Mouse (Mus musculus) gastrocnemius, postnatal 4 days (tissue): Measurements from ENCODE around the gene Per1. TPM values are rescaled to one million over a fixed set of nuclear protein-coding genes. Genes with fewer than 3 reads are reported as not detected.

Experiments
- DNase-seq, 2 experiments: peaks; one replicate each; pipeline ENCODE4 v3.0.0; 2021 to 2022; ENCODE audit warnings: low spot score in 2 of 2, mixed read lengths in 2 of 2
- total RNA-seq, 2 experiments: library from RNA; stranded (reverse); gene quantifications; 2 replicates each; pipeline ENCODE4 v1.2.3; 2021

Gene Per1
- total RNA-seq, 2 experiments from 2014 or later = 32.1 to 49.3 TPM

- DNase-seq = no peak
Measured at GRCm38 (mm10) chr11:69098039-69098761, 3.2 kb downstream of the Per1 start.

GRCm38 (mm10) chr11:69098762-69099091 lies 3.7 kb downstream of the Per1 start:
- DNase-seq = peak; percentile 86 to 93

GRCm38 (mm10) chr11:69099177-69099914 lies 4.3 kb downstream of the Per1 start:
- DNase-seq = peak; percentile 66 to 89

GRCm38 (mm10) chr11:69099915-69100345 lies 4.9 kb downstream of the Per1 start:
- DNase-seq = peak; percentile 84 to 91

GRCm38 (mm10) chr11:69100639-69101360 lies 5.8 kb downstream of the Per1 start:
- DNase-seq = no peak

GRCm38 (mm10) chr11:69101604-69102402 lies 6.8 kb downstream of the Per1 start:
- no peak for DNase-seq

- no peak for DNase-seq
Measured at GRCm38 (mm10) chr11:69102403-69102725, 7.3 kb downstream of the Per1 start.

GRCm38 (mm10) chr11:69103121-69103520 lies 8.1 kb downstream of the Per1 start:
- DNase-seq = peak in 1 of 2 experiments; percentile 11

GRCm38 (mm10) chr11:69103531-69104435 lies 8.8 kb downstream of the Per1 start:
- peak in 1 of 2 experiments; percentile 9 for DNase-seq

GRCm38 (mm10) chr11:69104487-69104886 lies 9.5 kb downstream of the Per1 start:
- DNase-seq = no peak

- no peak for DNase-seq
Measured at GRCm38 (mm10) chr11:69105227-69105626, 10.2 kb downstream of the Per1 start.

GRCm38 (mm10) chr11:69105796-69106195 lies 10.8 kb downstream of the Per1 start:
- no peak for DNase-seq

- DNase-seq = peak in 1 of 2 experiments; percentile 14
Measured at GRCm38 (mm10) chr11:69106299-69106698, 11.3 kb downstream of the Per1 start.

GRCm38 (mm10) chr11:69106842-69107241 lies 11.8 kb downstream of the Per1 start:
- no peak for DNase-seq

- peak in 1 of 2 experiments; percentile 8 for DNase-seq
Measured at GRCm38 (mm10) chr11:69107676-69108075, 12.7 kb downstream of the Per1 start.

- no peak for DNase-seq
Measured at GRCm38 (mm10) chr11:69108223-69108622, 13.2 kb downstream of the Per1 start.

GRCm38 (mm10) chr11:69109032-69109900 lies 14.2 kb downstream of the Per1 start:
- DNase-seq = peak in 1 of 2 experiments; percentile 12

GRCm38 (mm10) chr11:69110319-69111046 lies 15.5 kb downstream of the Per1 start:
- peak; percentile 92 to 94 for DNase-seq
